Mouse (Mus musculus) lung, postnatal 0 days (tissue): Measurements from ENCODE around the gene Gpi1.

Source experiments
- CTCF ChIP-seq: IDR thresholded peaks from 2 replicates; pipeline ENCODE4 v1.5.1; 2016; ENCODE audit warnings: antibody characterized with exemption, mild to moderate bottlenecking
- EP300 ChIP-seq: IDR thresholded peaks from 2 replicates; pipeline ENCODE4 v1.6.1; 2016; ENCODE audit warnings: antibody characterized with exemption, mild to moderate bottlenecking, control low read depth

DNA sequence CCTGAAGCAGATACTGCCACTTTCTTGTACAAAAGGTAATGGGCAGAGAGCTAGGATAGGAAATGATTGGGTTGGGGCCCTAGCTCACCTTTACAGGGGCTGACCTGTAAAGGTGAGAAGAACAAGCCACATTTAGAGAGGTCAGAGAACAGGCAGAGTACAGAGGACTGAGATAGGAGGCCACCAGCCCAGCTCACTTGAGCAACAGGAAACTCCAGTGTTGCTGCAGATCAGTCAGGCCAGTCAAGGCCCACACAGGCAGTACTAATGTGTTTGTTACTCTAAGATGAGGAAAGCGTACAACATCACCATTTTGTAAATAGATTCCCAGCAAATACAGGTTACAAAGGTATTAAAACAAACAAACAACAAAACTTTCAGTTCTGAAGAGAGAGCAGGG is 25.8 kb upstream of the Gpi1 start:
- TF ChIP-seq CTCF (no peak), EP300 (no peak)
